Mouse (Mus musculus) brain, embryonic 14.5 days (tissue): ENCODE measurements at regions not wholly inside any gene's neighbourhood (a gene's known extent, or its start where the extent isn't known, plus 50 kb on each side); places are given as distances from the start of the nearest gene placed in this dataset.

Experiments
- CTCF ChIP-seq: fragments of 200-500 bp; IDR thresholded peaks from 2 replicates; pipeline ENCODE4 v1.5.1; 2012; ENCODE audit warnings: inconsistent platforms, mild to moderate bottlenecking, moderate library complexity, borderline replicate concordance; ENCODE audit not compliant: insufficient read depth, insufficient read length; ENCODE audit errors: extremely low read depth
- POLR2A ChIP-seq: fragments of 200-500 bp; IDR thresholded peaks from 2 replicates; pipeline ENCODE4 v1.6.1; 2012; ENCODE audit warnings: mild to moderate bottlenecking, inconsistent platforms, borderline replicate concordance; ENCODE audit not compliant: poor library complexity, insufficient read depth, insufficient read length, severe bottlenecking; ENCODE audit errors: extremely low read depth

- TF ChIP-seq CTCF (no peak), POLR2A (no peak)
Observed at GRCm38 (mm10) chr2:48634456-48635174, 179.3 kb upstream of the Acvr2a start.
